Mouse (Mus musculus): ENCODE results near the gene Gm6525. TPM values are rescaled to one million over a fixed set of nuclear protein-coding genes. Genes with fewer than 3 reads are reported as not detected.

The Gm6525 gene
- polyA plus RNA-seq, 1 experiment from 2014 or later, result 1.4 TPM

GRCm38 (mm10) chr3:84219720-84220273, 45.9 kb downstream of the Gm6525 start:
- ATAC-seq (replicated peaks; ENCODE audit: low FRiP score, low TSS enrichment, low read depth), result no peak

GRCm38 (mm10) chr3:84220326-84220725, 46.4 kb downstream of the Gm6525 start:
- 10% methylated on average over 9 of the region's 9 CpGs for WGBS
- Histone ChIP-seq H3K36me3 (ENCODE audit: control insufficient read depth, insufficient read depth, low read length) (no peaks in the 10 kb centered on the region), H3K4me1 (replicated peaks; ENCODE audit: control insufficient read depth, insufficient read depth, low read length) (peaks cover 13% of the 10 kb centered on the region), H3K27me3 (replicated peaks; ENCODE audit: control insufficient read depth, insufficient read depth, low read length) (no peaks in the 10 kb centered on the region), H3K27ac (ENCODE audit: low read depth) (no peak overlapping the region), H3K4me3 (ENCODE audit: low read depth, low read length) (peak overlapping the region; percentile 38), H3K4me2 (ENCODE audit: low read length) (peak overlapping the region; percentile 56), H3K9ac (ENCODE audit: low read length) (peak overlapping the region; percentile 37), H3K9me3 (ENCODE audit: control insufficient read depth, low read length) (no peaks in the 10 kb centered on the region)
- DNase-seq (ENCODE audit: low spot score), result peak; percentile 57
- ATAC-seq (replicated peaks; ENCODE audit: low FRiP score, low TSS enrichment, low read depth), result no peak

More at GRCm38 (mm10) chr3:84219720-84220273, 45.9 kb downstream of the Gm6525 start:
- H3K4me3 ChIP-seq (ENCODE audit: low read depth, low read length), result peak overlapping the region; percentile 38
- no peaks in the 10 kb centered on the region for H3K27me3 ChIP-seq (replicated peaks; ENCODE audit: control insufficient read depth, insufficient read depth, low read length)
- WGBS, result 12% methylated on average over 9 of the region's 9 CpGs
- H3K36me3 ChIP-seq (ENCODE audit: control insufficient read depth, insufficient read depth, low read length), result no peaks in the 10 kb centered on the region
- DNase-seq (ENCODE audit: low spot score), result no peak
- no peak overlapping the region for H3K27ac ChIP-seq (ENCODE audit: low read depth)
- H3K4me2 ChIP-seq (ENCODE audit: low read length), result peak overlapping the region; percentile 56
- peaks cover 13% of the 10 kb centered on the region for H3K4me1 ChIP-seq (replicated peaks; ENCODE audit: control insufficient read depth, insufficient read depth, low read length)
- no peaks in the 10 kb centered on the region for H3K9me3 ChIP-seq (ENCODE audit: control insufficient read depth, low read length)
- peak overlapping the region; percentile 37; the same call in 1 of the 2 replicates for H3K9ac ChIP-seq (ENCODE audit: low read length)

- H3K4me1 ChIP-seq (replicated peaks; ENCODE audit: control insufficient read depth, insufficient read depth, low read length), result peaks cover 13% of the 10 kb centered on the region
- no peak for ATAC-seq (replicated peaks; ENCODE audit: low FRiP score, low TSS enrichment, low read depth)
- H3K27me3 ChIP-seq (replicated peaks; ENCODE audit: control insufficient read depth, insufficient read depth, low read length), result no peaks in the 10 kb centered on the region
- peak overlapping the region; percentile 38 for H3K4me3 ChIP-seq (ENCODE audit: low read depth, low read length)
- H3K9me3 ChIP-seq (ENCODE audit: control insufficient read depth, low read length), result no peaks in the 10 kb centered on the region
- H3K9ac ChIP-seq (ENCODE audit: low read length), result peak overlapping the region; percentile 37
- H3K4me2 ChIP-seq (ENCODE audit: low read length), result peak overlapping the region; percentile 56
- no peaks in the 10 kb centered on the region for H3K36me3 ChIP-seq (ENCODE audit: control insufficient read depth, insufficient read depth, low read length)
- 4% methylated on average over 11 of the region's 11 CpGs for whole genome bisulfite sequencing
- DNase-seq (ENCODE audit: low spot score), result peak; percentile 71
- no peak overlapping the region for H3K27ac ChIP-seq (ENCODE audit: low read depth)
These were observed 46.8 kb downstream of the Gm6525 start for GRCm38 (mm10) chr3:84220748-84221147.

Other genes with a start within 250 kb of the Gm6525 start
- gene Tmem131l, start 133.9 kb upstream of the Gm6525 start, polyA plus RNA-seq (2014; fragmentation: Nextera tagmentation; extraction: Ambion mirVana), result 49.9 and 52.8 TPM in 2 replicates
- gene Mnd1, start 18.3 kb upstream of the Gm6525 start, polyA plus RNA-seq (2014; fragmentation: Nextera tagmentation; extraction: Ambion mirVana), result 13.6 and 16.5 TPM in 2 replicates
- 58.1 and 60.4 TPM in 2 replicates for gene Trim2, start 132.8 kb downstream of the Gm6525 start, polyA plus RNA-seq (2014; fragmentation: Nextera tagmentation; extraction: Ambion mirVana)